Mouse (Mus musculus) T-helper 2 cell (primary cell): ENCODE measurements around the gene Flt3l.
"Not testable (repeated sequence)": the region's sequence is repeated elsewhere in the genome, so short reads cannot be mapped to it uniquely, and the experiment has no call there.

Experiments used
- in situ Hi-C: fragments of 300-600 bp; cut with MboI, MseI; formaldehyde crosslinking; loops from one replicate; pipeline ENCODE4 v1.15.1; 2025; ENCODE audit warnings: high pct_unique_total_duplicates

Flt3l gene

DNA sequence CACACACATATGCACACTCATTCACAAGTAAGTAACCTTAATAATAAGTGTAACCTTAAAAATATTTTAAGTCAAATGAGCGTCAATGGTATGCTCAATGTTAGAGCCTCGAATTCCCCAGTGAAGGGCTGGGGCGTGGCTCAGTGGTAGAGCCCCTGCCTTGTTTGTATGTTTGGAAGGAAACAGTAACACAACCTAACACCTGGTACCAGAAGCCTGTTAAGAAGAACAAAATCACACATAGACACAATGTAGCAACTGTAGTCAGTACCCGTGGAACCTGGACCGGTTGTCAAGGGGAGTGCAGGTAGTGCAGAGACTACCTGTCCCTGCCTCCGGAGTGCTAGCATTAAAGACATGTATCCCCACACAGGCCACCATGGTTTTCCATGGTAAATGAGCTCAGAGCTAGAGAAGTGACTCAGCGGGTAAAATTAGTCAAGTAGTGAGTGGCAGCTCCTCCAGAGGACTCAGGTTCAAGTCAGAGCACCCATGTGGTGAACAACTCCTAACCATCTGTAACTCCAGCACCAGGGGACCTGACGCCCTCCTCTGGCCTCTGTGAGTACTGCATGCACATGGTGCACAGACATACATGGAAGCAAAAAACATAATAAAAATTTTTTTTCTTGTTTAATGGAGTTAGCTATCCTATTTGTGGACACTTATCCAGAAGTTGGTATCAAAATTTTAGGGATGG is 37.5 kb downstream of the Flt3l start:
- in situ Hi-C loops, result no loop called here

DNA sequence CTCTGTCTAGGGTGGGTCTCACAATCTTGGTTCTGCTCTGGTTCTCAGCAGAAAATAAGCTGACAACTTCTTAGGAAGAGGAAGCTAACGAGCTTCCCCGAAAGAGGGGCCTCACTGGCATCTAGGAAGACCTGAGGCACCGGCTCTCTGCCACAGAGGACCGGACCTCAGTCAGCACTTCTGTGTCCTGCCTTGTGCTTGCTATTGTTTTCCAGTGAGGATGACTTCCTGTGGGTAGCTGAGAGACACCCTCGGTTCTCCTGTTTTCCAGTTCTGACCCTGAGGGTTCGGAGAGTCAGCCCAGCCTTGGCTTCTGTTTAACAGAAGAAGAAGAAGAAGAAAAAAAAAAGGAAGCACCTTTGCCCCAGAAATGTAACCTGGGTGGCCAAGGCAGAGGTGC is 38.8 kb downstream of the Flt3l start:
- in situ Hi-C loops, result no loop called here

- in situ Hi-C loops, result not testable (repeated sequence)
Observed at GRCm38 (mm10) chr7:45095965-45096364, 40.3 kb downstream of the Flt3l start.

- in situ Hi-C loops, result no loop called here
Observed at GRCm38 (mm10) chr7:45095367-45095766, 40.9 kb downstream of the Flt3l start.

GRCm38 (mm10) chr7:45094121-45094520 is 42.1 kb downstream of the Flt3l start:
- in situ Hi-C loops, result no loop called here

- in situ Hi-C loops, result no loop called here
Observed at GRCm38 (mm10) chr7:45093516-45093905, 42.7 kb downstream of the Flt3l start.

- in situ Hi-C loops, result no loop called here
Observed at GRCm38 (mm10) chr7:45092828-45093515, 43.3 kb downstream of the Flt3l start.

DNA sequence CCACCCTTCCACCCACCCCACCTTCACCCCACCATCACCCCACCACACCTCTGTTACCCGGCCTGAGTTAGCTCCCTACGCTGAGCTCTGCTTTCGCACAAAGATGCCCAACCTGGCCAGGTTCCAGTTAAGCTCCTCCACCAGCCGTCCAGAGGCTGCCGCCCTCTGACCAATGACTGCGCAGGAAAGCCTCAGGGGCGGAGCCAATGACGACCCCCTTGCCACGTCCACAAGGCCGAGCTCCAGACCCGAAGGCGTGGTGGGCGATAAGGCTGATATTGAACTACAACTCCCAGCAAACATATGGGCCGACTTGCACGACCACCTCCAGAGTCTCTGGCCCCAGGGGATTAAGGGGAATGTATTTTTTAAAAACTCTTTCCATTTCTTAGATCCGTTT is 44.2 kb downstream of the Flt3l start, which contains the start of gene Rcn3:
Gene Rcn3, minus strand, starts transcription at position 174 of the 400 bp plus-strand sequence.
- in situ Hi-C loops, result no loop called here

GRCm38 (mm10) chr7:45091001-45091990 is 44.9 kb downstream of the Flt3l start:
- in situ Hi-C loops, result no loop called here

DNA sequence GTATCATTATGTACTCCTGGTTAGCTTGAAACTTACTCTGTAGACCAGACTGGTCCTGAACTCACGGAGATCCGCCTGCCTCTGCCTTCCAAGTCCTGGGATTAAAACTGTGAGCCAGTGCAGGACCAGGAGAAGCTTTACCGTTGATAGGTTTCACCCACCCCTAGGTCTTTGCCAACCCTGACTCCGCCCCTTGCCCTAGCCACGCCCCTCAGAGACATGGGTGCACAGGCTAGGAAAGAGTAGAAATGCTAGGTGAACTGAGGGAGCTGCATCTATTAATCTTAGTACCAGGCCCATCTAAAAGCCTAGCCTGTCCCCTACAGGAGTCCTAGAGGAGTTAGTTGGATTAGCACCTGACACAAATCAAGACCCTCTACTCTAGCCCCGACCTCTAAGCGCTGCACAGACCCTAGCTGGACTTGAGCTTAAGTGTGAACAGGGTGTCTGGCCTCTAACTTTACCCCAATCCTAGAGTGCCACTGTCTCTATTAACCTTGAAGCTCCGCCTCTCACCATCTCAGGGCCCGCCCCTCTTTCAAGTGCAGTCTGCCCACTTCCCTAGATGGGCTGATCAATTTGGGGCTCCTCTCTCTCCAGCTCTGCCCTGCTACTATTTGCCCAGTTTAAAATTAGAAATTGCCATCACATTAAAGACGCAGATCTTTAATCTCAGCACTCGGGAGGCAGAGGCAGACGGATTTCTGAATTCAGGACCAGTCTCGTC is 45.8 kb downstream of the Flt3l start:
- in situ Hi-C loops, result no loop called here

GRCm38 (mm10) chr7:45088597-45088996 is 47.6 kb downstream of the Flt3l start:
- in situ Hi-C loops, result no loop called here

DNA sequence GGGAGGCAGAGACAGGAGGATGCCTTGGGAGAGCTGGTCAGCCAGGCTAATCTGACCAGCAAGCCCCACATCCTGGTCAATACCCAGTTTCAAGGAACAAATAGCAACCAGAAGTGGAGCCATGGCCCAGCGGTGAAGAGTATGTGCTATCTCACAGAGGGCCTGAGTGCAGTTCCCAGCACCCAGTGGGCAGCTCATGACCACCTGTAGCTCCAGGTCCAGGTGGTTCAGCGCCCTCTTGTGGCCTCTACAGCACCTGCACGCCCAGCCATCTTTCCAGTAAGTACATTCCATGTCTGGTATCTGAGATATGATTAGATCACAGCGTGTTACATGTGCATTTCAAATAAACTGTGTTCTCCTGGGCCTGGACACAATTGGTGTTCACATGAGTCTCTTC is 50.1 kb downstream of the Flt3l start:
- in situ Hi-C loops, result no loop called here

DNA sequence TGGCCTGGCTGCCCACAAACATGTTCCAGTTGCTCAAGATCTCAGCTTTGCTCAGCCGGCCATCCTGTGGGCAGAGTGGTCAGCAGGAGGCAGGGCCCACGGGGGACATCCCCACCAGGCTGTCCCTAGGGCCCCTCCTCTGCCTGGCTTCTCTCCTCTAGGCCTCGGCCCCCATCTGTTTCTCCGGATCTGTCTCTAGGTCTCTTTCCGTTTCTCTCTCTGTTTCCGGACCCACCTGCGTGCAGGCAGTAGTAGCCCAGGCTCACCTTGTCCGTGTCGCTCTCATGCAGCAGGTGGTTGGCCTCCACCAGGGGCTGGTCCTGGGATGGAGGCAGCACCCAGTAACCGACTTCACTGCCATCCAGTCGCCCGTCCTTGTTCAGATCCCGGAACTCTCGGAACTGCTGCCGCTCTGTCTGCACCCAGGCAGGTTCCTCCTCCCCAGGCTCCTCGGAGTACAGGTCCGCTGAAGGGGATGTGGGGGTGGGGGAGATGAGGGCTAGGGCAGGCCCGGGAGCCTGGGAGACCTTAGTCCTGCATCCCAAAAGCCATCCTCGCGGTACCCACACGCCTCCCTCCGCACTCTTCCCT is 52.8 kb downstream of the Flt3l start:
- in situ Hi-C loops, result no loop called here

GRCm38 (mm10) chr7:45082401-45083299 is 53.6 kb downstream of the Flt3l start:
- in situ Hi-C loops, result no loop called here

DNA sequence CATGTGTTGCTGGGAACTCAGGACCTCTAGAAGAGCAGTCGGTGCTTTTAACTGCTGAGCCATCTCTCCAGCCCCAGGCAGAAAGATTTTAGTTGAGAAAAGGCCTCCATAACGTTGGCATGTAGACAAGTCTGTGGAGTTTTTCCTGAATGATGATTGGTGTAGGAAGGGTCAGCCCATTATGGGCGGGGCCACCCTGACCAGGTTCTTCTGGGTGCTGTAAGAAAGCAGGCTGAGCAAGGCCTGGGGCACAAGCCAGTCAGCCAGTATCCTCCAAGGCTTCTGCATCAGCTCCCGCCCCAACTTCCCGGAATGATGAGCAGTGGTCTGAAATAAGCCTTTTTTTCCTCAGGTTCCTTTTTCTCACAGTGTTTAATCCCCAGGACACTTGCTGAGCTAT is 55.2 kb downstream of the Flt3l start:
- in situ Hi-C loops, result no loop called here

DNA sequence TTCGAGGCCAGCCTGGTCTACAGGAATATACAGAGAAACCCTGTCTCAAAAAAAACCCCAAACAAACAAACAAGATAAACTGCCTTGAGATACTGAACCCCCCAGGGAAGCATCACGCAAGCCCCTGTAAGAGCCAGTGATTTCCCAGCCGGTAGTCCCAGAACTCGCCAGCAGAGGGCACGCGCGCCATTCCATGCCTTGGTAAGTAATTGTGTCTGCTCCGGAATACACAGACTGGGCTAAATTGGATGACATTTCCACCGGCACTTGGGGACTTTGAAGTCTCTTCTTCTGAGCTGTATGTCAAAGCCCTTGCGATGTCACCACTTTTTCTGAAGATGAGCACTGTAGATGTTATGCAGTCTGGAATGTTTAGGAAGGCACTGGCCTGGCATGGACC is 56.4 kb downstream of the Flt3l start:
- in situ Hi-C loops, result no loop called here
